Mouse (Mus musculus) thymus, adult 2 months (tissue): Measurements from ENCODE around the gene Tmem100.

Source experiments
- CTCF ChIP-seq: fragments of 200-500 bp; IDR thresholded peaks from 2 replicates; pipeline ENCODE4 v1.5.1; 2012; ENCODE audit warnings: mild to moderate bottlenecking, control low read depth, low read length, moderate library complexity, borderline replicate concordance; ENCODE audit not compliant: control insufficient read depth, poor library complexity, insufficient read depth; ENCODE audit errors: extremely low read depth
- POLR2A ChIP-seq: fragments of 200-500 bp; IDR thresholded peaks from 2 replicates; pipeline ENCODE4 v1.6.1; 2012; ENCODE audit warnings: mild to moderate bottlenecking, low read length, control low read depth, moderate library complexity; ENCODE audit not compliant: control insufficient read depth, poor library complexity, insufficient read depth; ENCODE audit errors: extremely low read depth

DNA sequence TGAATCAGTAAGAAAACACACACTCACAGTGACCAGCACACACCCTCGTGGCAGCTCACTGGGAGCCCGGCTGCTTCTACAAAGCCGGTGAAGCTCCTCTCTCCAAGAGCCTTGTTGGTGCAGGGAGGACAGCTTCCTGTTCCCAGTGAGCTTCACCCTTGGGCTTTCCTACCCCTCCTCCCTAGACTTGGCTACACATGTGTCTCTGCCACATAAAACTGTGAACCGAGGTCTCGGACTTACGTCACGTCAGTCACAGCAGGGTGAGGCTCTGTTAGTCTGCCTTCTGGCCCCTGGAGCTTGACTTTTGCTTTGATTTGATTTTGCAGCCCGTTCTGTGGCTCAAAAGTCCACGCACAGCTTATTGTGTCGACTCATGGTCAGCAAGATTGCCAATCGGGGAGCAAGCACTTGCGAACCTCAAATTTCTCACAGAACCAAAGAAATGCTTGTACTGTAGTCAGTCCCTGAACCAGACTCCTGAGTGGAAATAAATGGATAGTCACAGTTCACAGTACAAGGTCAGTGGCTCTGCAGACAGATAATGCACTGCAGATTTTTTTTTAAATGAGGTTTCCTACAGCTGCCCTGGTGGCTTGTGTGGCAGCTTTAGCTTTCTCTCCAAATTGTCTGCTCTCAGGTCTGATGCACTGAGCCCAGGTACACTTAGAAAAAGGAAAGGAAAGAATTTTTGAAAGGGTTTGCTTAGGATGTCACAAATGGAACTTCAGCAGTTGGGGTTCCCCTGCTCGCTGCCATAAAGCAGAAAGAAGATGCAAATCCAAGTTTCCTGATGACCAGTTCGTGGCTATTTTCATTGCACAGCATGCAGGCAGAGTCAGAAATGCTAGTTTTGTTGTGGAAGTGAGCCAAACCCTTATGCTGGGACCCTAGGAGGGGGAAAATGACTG is 4.0 kb upstream of the Tmem100 start:
- TF ChIP-seq CTCF (no peak), POLR2A (no peak)
